Mouse (Mus musculus) lung, embryonic 15.5 days (tissue): Measurements from ENCODE around the gene Sst. TPM values are rescaled to one million over a fixed set of nuclear protein-coding genes. Genes with fewer than 3 reads are reported as not detected.
"Not testable (repeated sequence)": the region's sequence is repeated elsewhere in the genome, so short reads cannot be mapped to it uniquely, and the experiment has no call there.

Experiments used
- ATAC-seq: fragments of 200-750 bp; cut with Nextera tagmentation; 2 replicates; pipeline ENCODE4 v1.8.0; 2017; ENCODE audit warnings: moderate number of reproducible peaks, borderline replicate concordance; ENCODE audit not compliant: low FRiP score, low TSS enrichment; ENCODE audit errors: extremely low read depth
- H3K27ac ChIP-seq: fragments of 300-500 bp; sonication (generic); 2 replicates; pipeline ENCODE4 v1.5.1; 2015; ENCODE audit warnings: moderate library complexity, mild to moderate bottlenecking, inconsistent platforms
- H3K27me3 ChIP-seq: fragments of 300-500 bp; sonication (generic); 2 replicates; pipeline ENCODE4 v1.6.1; 2015; ENCODE audit warnings: inconsistent platforms
- H3K36me3 ChIP-seq: fragments of 300-500 bp; sonication (generic); 2 replicates; pipeline ENCODE4 v1.6.1; 2015; ENCODE audit warnings: inconsistent platforms
- H3K4me1 ChIP-seq: fragments of 300-500 bp; sonication (generic); 2 replicates; pipeline ENCODE4 v1.6.1; 2015; ENCODE audit warnings: inconsistent platforms
- H3K4me2 ChIP-seq: fragments of 300-500 bp; sonication (generic); 2 replicates; pipeline ENCODE4 v1.6.1; 2015; ENCODE audit warnings: inconsistent platforms, mild to moderate bottlenecking, moderate library complexity
- H3K4me3 ChIP-seq: fragments of 300-500 bp; sonication (generic); 2 replicates; pipeline ENCODE4 v1.5.1; 2015; ENCODE audit warnings: mild to moderate bottlenecking, inconsistent platforms
- H3K9ac ChIP-seq: fragments of 300-500 bp; sonication (generic); 2 replicates; pipeline ENCODE4 v1.6.1; 2015; ENCODE audit warnings: inconsistent platforms
- H3K9me3 ChIP-seq: fragments of 300-500 bp; sonication (generic); 2 replicates; pipeline ENCODE4 v1.6.1; 2016; ENCODE audit warnings: inconsistent platforms
- WGBS: fragments of 180-500 bp; shearing (Covaris S2); methylation state at CpG from one replicate; pipeline ENCODE4 v1.1.7; 2015; 5-methylcytosine and 5-hydroxymethylcytosine counted together
- polyA plus RNA-seq: library from polyadenylated mRNA; unstranded; fragments of >200 nt; fragmentation: Nextera tagmentation; extraction: Ambion mirVana; gene quantifications from 2 replicates; pipeline ENCODE4 v1.2.1, GENCODE M21; 2015

Gene Sst
- polyA plus RNA-seq, 1 experiment from 2014 or later = 0.57 TPM

- not testable (repeated sequence) for H3K9ac ChIP-seq, H3K4me2 ChIP-seq, H3K36me3 ChIP-seq, H3K4me1 ChIP-seq, H3K27me3 ChIP-seq, H3K4me3 ChIP-seq, H3K27ac ChIP-seq, ATAC-seq, H3K9me3 ChIP-seq
- 79% methylated on average over 9 of the region's 9 CpGs for WGBS
Observed at GRCm38 (mm10) chr16:23908076-23909014, 17.6 kb upstream of the Sst start.

GRCm38 (mm10) chr16:23906586-23906985, 15.8 kb upstream of the Sst start:
- H3K36me3 ChIP-seq, H3K27me3 ChIP-seq, H3K4me3 ChIP-seq, ATAC-seq, H3K4me1 ChIP-seq, H3K27ac ChIP-seq, H3K9me3 ChIP-seq, H3K9ac ChIP-seq, H3K4me2 ChIP-seq: not testable (repeated sequence)
- 73% methylated on average over 3 of the region's 3 CpGs for WGBS

- no peaks in the 10 kb centered on the region for H3K36me3 ChIP-seq
- no peak overlapping the region for H3K4me2 ChIP-seq
- WGBS = 85% methylated on average over 7 of the region's 7 CpGs
- no peaks in the 10 kb centered on the region for H3K9me3 ChIP-seq
- H3K9ac ChIP-seq = no peak overlapping the region
- H3K27me3 ChIP-seq = peaks cover 7% of the 10 kb centered on the region; the same call in 1 of the 2 replicates
- H3K4me3 ChIP-seq = no peak overlapping the region
- ATAC-seq = no peak
- H3K27ac ChIP-seq = no peak overlapping the region
- peaks cover 11% of the 10 kb centered on the region; the same call in 1 of the 2 replicates for H3K4me1 ChIP-seq
Observed at GRCm38 (mm10) chr16:23901411-23901810, 10.7 kb upstream of the Sst start.

GRCm38 (mm10) chr16:23900061-23900460, 9.3 kb upstream of the Sst start:
- H3K9ac ChIP-seq = no peak overlapping the region
- H3K36me3 ChIP-seq = no peaks in the 10 kb centered on the region
- H3K27ac ChIP-seq = no peak overlapping the region
- no peak overlapping the region for H3K4me3 ChIP-seq
- 74% methylated on average over 4 of the region's 4 CpGs for WGBS
- peaks cover 11% of the 10 kb centered on the region; the same call in 1 of the 2 replicates for H3K4me1 ChIP-seq
- no peak overlapping the region for H3K4me2 ChIP-seq
- H3K27me3 ChIP-seq = peaks cover 7% of the 10 kb centered on the region; the same call in 1 of the 2 replicates
- H3K9me3 ChIP-seq = no peaks in the 10 kb centered on the region
- no peak for ATAC-seq

GRCm38 (mm10) chr16:23898840-23899239, 8.1 kb upstream of the Sst start:
- Histone ChIP-seq H3K36me3 (no peaks in the 10 kb centered on the region), H3K4me2 (peak overlapping the region; percentile 42), H3K9me3 (no peaks in the 10 kb centered on the region), H3K27ac (no peak overlapping the region), H3K27me3 (peaks cover 7% of the 10 kb centered on the region; the same call in 1 of the 2 replicates), H3K9ac (no peak overlapping the region), H3K4me3 (no peak overlapping the region), H3K4me1 (peaks cover 11% of the 10 kb centered on the region; the same call in 1 of the 2 replicates)
- ATAC-seq = peak; percentile 49; the same call in 1 of the 2 replicates
- 10% methylated on average over 12 of the region's 12 CpGs for WGBS

GRCm38 (mm10) chr16:23897984-23898586, 7.3 kb upstream of the Sst start:
- H3K9ac ChIP-seq = no peak overlapping the region
- no peaks in the 10 kb centered on the region for H3K36me3 ChIP-seq
- peak overlapping the region; percentile 42 for H3K4me2 ChIP-seq
- WGBS = 14% methylated on average over 15 of the region's 15 CpGs
- peaks cover 11% of the 10 kb centered on the region; the same call in 1 of the 2 replicates for H3K4me1 ChIP-seq
- no peak overlapping the region for H3K27ac ChIP-seq
- H3K9me3 ChIP-seq = no peaks in the 10 kb centered on the region
- H3K4me3 ChIP-seq = 0 out of 2 replicates have a peak overlapping the region, but pooled peaks have one; percentile 9
- H3K27me3 ChIP-seq = peaks cover 7% of the 10 kb centered on the region; the same call in 1 of the 2 replicates
- ATAC-seq = peak; percentile 52; the same call in 1 of the 2 replicates

- Histone ChIP-seq H3K4me2 (0 out of 2 replicates have a peak overlapping the region, but pooled peaks have one; percentile 42), H3K27me3 (peaks cover 12% of the 10 kb centered on the region; the same call in 1 of the 2 replicates), H3K27ac (no peak overlapping the region), H3K4me3 (no peak overlapping the region), H3K9me3 (no peaks in the 10 kb centered on the region), H3K4me1 (peaks cover 11% of the 10 kb centered on the region; the same call in 1 of the 2 replicates), H3K36me3 (no peaks in the 10 kb centered on the region), H3K9ac (no peak overlapping the region)
- no peak for ATAC-seq
- 61% methylated on average over 5 of the region's 5 CpGs for WGBS
Observed at GRCm38 (mm10) chr16:23897486-23897885, 6.7 kb upstream of the Sst start.

GRCm38 (mm10) chr16:23895135-23895534, 4.4 kb upstream of the Sst start:
- H3K4me1 ChIP-seq = peaks cover 11% of the 10 kb centered on the region; the same call in 1 of the 2 replicates
- H3K27ac ChIP-seq = no peak overlapping the region
- H3K4me3 ChIP-seq = no peak overlapping the region
- H3K27me3 ChIP-seq = peaks cover 35% of the 10 kb centered on the region
- H3K4me2 ChIP-seq = no peak overlapping the region
- H3K9me3 ChIP-seq = no peaks in the 10 kb centered on the region
- no peak overlapping the region for H3K9ac ChIP-seq
- ATAC-seq = no peak
- H3K36me3 ChIP-seq = no peaks in the 10 kb centered on the region
- WGBS = 63% methylated on average over 3 of the region's 3 CpGs

GRCm38 (mm10) chr16:23890151-23890550, 607 bp downstream of the Sst start:
- no peaks in the 10 kb centered on the region for H3K4me1 ChIP-seq
- H3K4me3 ChIP-seq = no peak overlapping the region
- no peaks in the 10 kb centered on the region for H3K36me3 ChIP-seq
- no peak overlapping the region for H3K27ac ChIP-seq
- no peak overlapping the region for H3K4me2 ChIP-seq
- H3K9ac ChIP-seq = no peak overlapping the region
- 5% methylated on average over 9 of the region's 9 CpGs for WGBS
- peaks cover 35% of the 10 kb centered on the region for H3K27me3 ChIP-seq
- no peaks in the 10 kb centered on the region for H3K9me3 ChIP-seq
- no peak for ATAC-seq

GRCm38 (mm10) chr16:23887910-23888579, 2.7 kb downstream of the Sst start:
- no peaks in the 10 kb centered on the region for H3K36me3 ChIP-seq
- ATAC-seq = no peak
- 62% methylated on average over 10 of the region's 10 CpGs for WGBS

GRCm38 (mm10) chr16:23885098-23885497, 5.7 kb downstream of the Sst start:
- Histone ChIP-seq H3K9ac (no peak overlapping the region), H3K4me1 (no peaks in the 10 kb centered on the region), H3K4me2 (no peak overlapping the region), H3K9me3 (no peaks in the 10 kb centered on the region), H3K27ac (no peak overlapping the region), H3K36me3 (no peaks in the 10 kb centered on the region), H3K4me3 (no peak overlapping the region), H3K27me3 (peaks cover 6% of the 10 kb centered on the region; the same call in 1 of the 2 replicates)
- 75% methylated on average over 12 of the region's 12 CpGs for WGBS
- no peak for ATAC-seq

More at GRCm38 (mm10) chr16:23887910-23888579, 2.7 kb downstream of the Sst start:
- peaks cover 35% of the 10 kb centered on the region for H3K27me3 ChIP-seq
- H3K4me2 ChIP-seq = no peak overlapping the region
- no peak overlapping the region for H3K9ac ChIP-seq
- no peaks in the 10 kb centered on the region for H3K4me1 ChIP-seq
- H3K27ac ChIP-seq = no peak overlapping the region
- no peak overlapping the region for H3K4me3 ChIP-seq
- no peaks in the 10 kb centered on the region for H3K9me3 ChIP-seq
